Mouse (Mus musculus) embryonic facial prominence, embryonic 14.5 days (tissue): Measurements from ENCODE around the gene Gpam. TPM values are rescaled to one million over a fixed set of nuclear protein-coding genes. Genes with fewer than 3 reads are reported as not detected.
A peak's percentile ranks its signal among the peaks of the same experiment; 100 is the strongest.
"Not testable (repeated sequence)": the region's sequence is repeated elsewhere in the genome, so short reads cannot be mapped to it uniquely, and the experiment has no call there.

Source experiments
- ATAC-seq: fragments of 200-750 bp; cut with Nextera tagmentation; 2 replicates; pipeline ENCODE4 v1.8.0; 2017; ENCODE audit warnings: low read depth, moderate number of reproducible peaks, moderate TSS enrichment
- DNase-seq: peaks from one replicate; pipeline ENCODE4 v3.0.0-alpha.2; 2015; ENCODE audit warnings: low spot score
- H3K27ac ChIP-seq: fragments of 300-500 bp; sonication (generic); replicated peaks from 2 replicates; pipeline ENCODE4 v1.5.1; 2014; ENCODE audit warnings: low read depth, mild to moderate bottlenecking, low read length, moderate library complexity
- H3K27me3 ChIP-seq: fragments of 300-500 bp; sonication (generic); replicated peaks from 2 replicates; pipeline ENCODE4 v1.6.1; 2014; ENCODE audit warnings: low read length; ENCODE audit not compliant: control insufficient read depth, insufficient read depth
- H3K36me3 ChIP-seq: fragments of 300-500 bp; sonication (generic); 2 replicates; pipeline ENCODE4 v1.6.1; 2014; ENCODE audit warnings: low read length, mixed read lengths; ENCODE audit not compliant: control insufficient read depth, insufficient read depth
- H3K4me1 ChIP-seq: fragments of 300-500 bp; sonication (generic); 2 replicates; pipeline ENCODE4 v1.6.1; 2014; ENCODE audit warnings: antibody characterized with exemption, low read length; ENCODE audit not compliant: control insufficient read depth, insufficient read depth
- H3K4me2 ChIP-seq: fragments of 300-500 bp; sonication (generic); 2 replicates; pipeline ENCODE4 v1.6.1; 2014; ENCODE audit warnings: low read depth, mild to moderate bottlenecking, low read length, moderate library complexity, mixed read lengths
- H3K4me3 ChIP-seq: fragments of 300-500 bp; sonication (generic); 2 replicates; pipeline ENCODE4 v1.5.1; 2014; ENCODE audit warnings: low read depth, mild to moderate bottlenecking, low read length
- H3K9ac ChIP-seq: fragments of 300-500 bp; sonication (generic); 2 replicates; pipeline ENCODE4 v1.6.1; 2014; ENCODE audit warnings: low read depth, mild to moderate bottlenecking, low read length, moderate library complexity, mixed read lengths
- H3K9me3 ChIP-seq: fragments of 300-500 bp; sonication (generic); 2 replicates; pipeline ENCODE4 v1.6.1; 2016; ENCODE audit warnings: low read length; ENCODE audit not compliant: control insufficient read depth
- WGBS: fragments of 180-500 bp; shearing (Covaris S2); extraction: QIAGEN DNeasy Blood & Tissue Kit; methylation state at CpG from one replicate; pipeline ENCODE4 v1.1.7; 2014; 5-methylcytosine and 5-hydroxymethylcytosine counted together
- polyA plus RNA-seq: library from polyadenylated mRNA; unstranded; fragments of >200 nt; fragmentation: Nextera tagmentation; extraction: Ambion mirVana; gene quantifications from 2 replicates; pipeline ENCODE4 v1.2.1, GENCODE M21; 2014

The Gpam gene
- polyA plus RNA-seq, 1 experiment from 2014 or later: 15.4 TPM

GRCm38 (mm10) chr19:55165183-55165865 lies 38.3 kb upstream of the Gpam start:
- Histone ChIP-seq H3K9ac (no peak overlapping the region), H3K4me3 (no peak overlapping the region), H3K9me3 (peaks cover 7% of the 10 kb centered on the region; the same call in 1 of the 2 replicates), H3K4me2 (no peak overlapping the region), H3K4me1 (no peaks in the 10 kb centered on the region), H3K36me3 (no peaks in the 10 kb centered on the region), H3K27me3 (no peaks in the 10 kb centered on the region), H3K27ac (no peak overlapping the region)
- 81% methylated on average over 1 of the region's 1 CpGs for WGBS
- ATAC-seq (no peak), DNase-seq (no peak)

- H3K27me3 ChIP-seq: no peaks in the 10 kb centered on the region
- H3K4me3 ChIP-seq: no peak overlapping the region
- H3K27ac ChIP-seq: no peak overlapping the region
- H3K9ac ChIP-seq: no peak overlapping the region
- no peaks in the 10 kb centered on the region for H3K9me3 ChIP-seq
- 48% methylated on average over 1 of the region's 1 CpGs for WGBS
- no peaks in the 10 kb centered on the region for H3K4me1 ChIP-seq
- no peaks in the 10 kb centered on the region for H3K36me3 ChIP-seq
- DNase-seq (no peak), ATAC-seq (no peak)
- no peak overlapping the region for H3K4me2 ChIP-seq
Observed at GRCm38 (mm10) chr19:55164162-55164561, 37.1 kb upstream of the Gpam start.

- ATAC-seq (no peak), DNase-seq (no peak)
- H3K27ac ChIP-seq: no peak overlapping the region
- no peak overlapping the region for H3K4me2 ChIP-seq
- no peaks in the 10 kb centered on the region for H3K27me3 ChIP-seq
- no peak overlapping the region for H3K4me3 ChIP-seq
- no peaks in the 10 kb centered on the region for H3K4me1 ChIP-seq
- WGBS: 80% methylated on average over 4 of the region's 4 CpGs
- H3K36me3 ChIP-seq: no peaks in the 10 kb centered on the region
- no peaks in the 10 kb centered on the region for H3K9me3 ChIP-seq
- no peak overlapping the region for H3K9ac ChIP-seq
Observed at GRCm38 (mm10) chr19:55162271-55162670, 35.2 kb upstream of the Gpam start.

- DNase-seq (no peak), ATAC-seq (no peak)
- H3K4me3 ChIP-seq: no peak overlapping the region
- H3K4me1 ChIP-seq: no peaks in the 10 kb centered on the region
- no peak overlapping the region for H3K4me2 ChIP-seq
- no peaks in the 10 kb centered on the region for H3K9me3 ChIP-seq
- no peaks in the 10 kb centered on the region for H3K27me3 ChIP-seq
- WGBS: 80% methylated on average over 6 of the region's 6 CpGs
- H3K9ac ChIP-seq: no peak overlapping the region
- H3K27ac ChIP-seq: no peak overlapping the region
- H3K36me3 ChIP-seq: no peaks in the 10 kb centered on the region
Observed at GRCm38 (mm10) chr19:55159826-55160225, 32.8 kb upstream of the Gpam start.

- no peaks in the 10 kb centered on the region for H3K27me3 ChIP-seq
- no peak overlapping the region for H3K4me3 ChIP-seq
- H3K36me3 ChIP-seq: no peaks in the 10 kb centered on the region
- no peak overlapping the region for H3K4me2 ChIP-seq
- DNase-seq (no peak), ATAC-seq (no peak)
- H3K9ac ChIP-seq: no peak overlapping the region
- no peaks in the 10 kb centered on the region for H3K4me1 ChIP-seq
- no peaks in the 10 kb centered on the region for H3K9me3 ChIP-seq
- 49% methylated on average over 8 of the region's 8 CpGs for WGBS
- H3K27ac ChIP-seq: no peak overlapping the region
Observed at GRCm38 (mm10) chr19:55158606-55159005, 31.6 kb upstream of the Gpam start.

- no peaks in the 10 kb centered on the region for H3K27me3 ChIP-seq
- DNase-seq (no peak), ATAC-seq (no peak)
- no peak overlapping the region for H3K9ac ChIP-seq
- H3K36me3 ChIP-seq: no peaks in the 10 kb centered on the region
- no peak overlapping the region for H3K4me3 ChIP-seq
- no peak overlapping the region for H3K27ac ChIP-seq
- H3K4me2 ChIP-seq: no peak overlapping the region
- 80% methylated on average over 7 of the region's 7 CpGs for WGBS
- H3K9me3 ChIP-seq: no peaks in the 10 kb centered on the region
- no peaks in the 10 kb centered on the region for H3K4me1 ChIP-seq
Observed at GRCm38 (mm10) chr19:55157029-55157428, 30.0 kb upstream of the Gpam start.

- Histone ChIP-seq H3K4me3 (no peak overlapping the region), H3K27me3 (no peaks in the 10 kb centered on the region), H3K4me1 (no peaks in the 10 kb centered on the region), H3K4me2 (no peak overlapping the region), H3K36me3 (no peaks in the 10 kb centered on the region), H3K9ac (no peak overlapping the region), H3K9me3 (peaks cover 6% of the 10 kb centered on the region; the same call in 1 of the 2 replicates), H3K27ac (no peak overlapping the region)
- 89% methylated on average over 6 of the region's 6 CpGs for WGBS
- no peak for DNase-seq
- no peak for ATAC-seq
Observed at GRCm38 (mm10) chr19:55152983-55153382, 25.9 kb upstream of the Gpam start.

- H3K27me3 ChIP-seq, H3K9me3 ChIP-seq, H3K4me1 ChIP-seq, H3K4me3 ChIP-seq, H3K9ac ChIP-seq, ATAC-seq, DNase-seq, H3K27ac ChIP-seq, H3K36me3 ChIP-seq, H3K4me2 ChIP-seq: not testable (repeated sequence)
- 74% methylated on average over 5 of the region's 6 CpGs for WGBS
Observed at GRCm38 (mm10) chr19:55152274-55152673, 25.2 kb upstream of the Gpam start.

GRCm38 (mm10) chr19:55149646-55150045 lies 22.6 kb upstream of the Gpam start:
- ATAC-seq (peak; percentile 68; the same call in 1 of the 2 replicates), DNase-seq (peak; percentile 80)
- no peaks in the 10 kb centered on the region for H3K27me3 ChIP-seq

More at GRCm38 (mm10) chr19:55149646-55150045, 22.6 kb upstream of the Gpam start:
- 26% methylated on average over 6 of the region's 6 CpGs for WGBS
- Histone ChIP-seq H3K4me1 (peaks cover 5% of the 10 kb centered on the region), H3K36me3 (no peaks in the 10 kb centered on the region), H3K4me2 (no peak overlapping the region), H3K9me3 (peaks cover 6% of the 10 kb centered on the region; the same call in 1 of the 2 replicates), H3K27ac (no peak overlapping the region), H3K4me3 (no peak overlapping the region), H3K9ac (no peak overlapping the region)
